Comparison of ENCODE assay signal across 10 mouse cellular contexts in genomic region chr1:36513310-36513709, GRCm38 (mm10). TPM values are rescaled to one million over a fixed set of nuclear protein-coding genes. Genes with fewer than 3 reads are reported as not detected.
DNase-seq lines count a peak whose midpoint lies in the region; ATAC-seq and TF ChIP-seq lines count a peak whose summit lies in the region.
"Had no signal": no experiment of that assay in that cellular context is flagged by ENCODE, and none has a peak within 500 bp of the region (broad histone marks: within the 10 kb centered on the region; RNA-seq: fewer than 3 reads in every experiment).

No protein-coding gene starts in this region.

- peak overlapping the region; percentile 90 for H3K9ac ChIP-seq in forebrain, embryonic 15.5 days (replicated peaks)
- H3K9ac ChIP-seq in limb, embryonic 15.5 days, result peak overlapping the region; percentile 76; the same call in 1 of the 2 replicates

- peaks cover 31% of the 10 kb centered on the region for H3K79me2 ChIP-seq in C2C12 (ENCODE audit: control insufficient read depth, insufficient read depth)

- no peak for TF ChIP-seq CTCF in C2C12 (IDR thresholded peaks at IDR 0.05; ENCODE audit: control insufficient read depth, insufficient read depth, insufficient read length)

- H3K4me3 ChIP-seq in C2C12 (ENCODE audit: insufficient read depth, poor library complexity, severe bottlenecking), result peak overlapping the region; percentile 75
- H3K4me3 ChIP-seq in forebrain, embryonic 15.5 days, result peak overlapping the region; percentile 90
- peak overlapping the region; percentile 97 for H3K4me3 ChIP-seq in limb, embryonic 15.5 days

- H3K4me1 ChIP-seq in forebrain, embryonic 15.5 days, result peaks cover 38% of the 10 kb centered on the region
- peaks cover 28% of the 10 kb centered on the region for H3K4me1 ChIP-seq in limb, embryonic 15.5 days

- H3K27me3 ChIP-seq in C2C12 (ENCODE audit: control insufficient read depth, insufficient read depth, insufficient read length), result no peaks in the 10 kb centered on the region
- no peaks in the 10 kb centered on the region for H3K27me3 ChIP-seq in forebrain, embryonic 15.5 days
- no peaks in the 10 kb centered on the region for H3K27me3 ChIP-seq in limb, embryonic 15.5 days

- no peaks in the 10 kb centered on the region for H3K9me3 ChIP-seq in forebrain, embryonic 15.5 days
- H3K9me3 ChIP-seq in limb, embryonic 15.5 days, result no peaks in the 10 kb centered on the region

- peaks cover 4% of the 10 kb centered on the region for H3K36me3 ChIP-seq in C2C12 (ENCODE audit: control insufficient read depth, insufficient read depth)
- no peaks in the 10 kb centered on the region for H3K36me3 ChIP-seq in forebrain, embryonic 15.5 days
- H3K36me3 ChIP-seq in limb, embryonic 15.5 days, result peaks cover 16% of the 10 kb centered on the region

- H3K4me2 ChIP-seq in forebrain, embryonic 15.5 days (replicated peaks), result peak overlapping the region; percentile 81
- H3K4me2 ChIP-seq in limb, embryonic 15.5 days, result peak overlapping the region; percentile 83

- peak; percentile 6 for DNase-seq in embryo, embryonic 10.5 days (ENCODE audit: low spot score)
- DNase-seq in embryo, embryonic 10 days (ENCODE audit: low spot score), result no peak
- no peak for DNase-seq in urinary bladder, postnatal 14 days (ENCODE audit: low spot score)
- DNase-seq in frontal cortex, postnatal 14 days (ENCODE audit: low spot score in 2 of 2), result no peak

- H3ac ChIP-seq in C2C12 (ENCODE audit: control insufficient read depth, insufficient read length, low read depth), result no peak overlapping the region

- peaks cover 6% of the 10 kb centered on the region for H3K79me3 ChIP-seq in C2C12 (ENCODE audit: low read depth)

- 2% methylated on average over 1 of the region's 1 CpGs for WGBS in forebrain, embryonic 15.5 days
- WGBS in limb, embryonic 15.5 days, result 6% methylated on average over 1 of the region's 1 CpGs

- no peak for ATAC-seq in forebrain, embryonic 15.5 days (replicated peaks)
- no peak for ATAC-seq in limb, embryonic 15.5 days (ENCODE audit: insufficient number of reproducible peaks, low FRiP score, low TSS enrichment, low read depth)
- ATAC-seq in frontal cortex, adult (ENCODE audit: low TSS enrichment), result no peak

- peak overlapping the region; percentile 99 for H3K27ac ChIP-seq in forebrain, embryonic 15.5 days (replicated peaks)
- H3K27ac ChIP-seq in limb, embryonic 15.5 days, result no peak overlapping the region

TF ChIP-seq in C2C12, 6 proteins besides CTCF, POLR2A, EP300 and RAD21:
- no peak for TF ChIP-seq MAX (IDR thresholded peaks at IDR 0.05)
- no peak for TF ChIP-seq FOSL1 (IDR thresholded peaks at IDR 0.05; ENCODE audit: insufficient read depth, low read length, poor library complexity, severe bottlenecking)
- no peak for TF ChIP-seq MYOG (IDR thresholded peaks at IDR 0.05; ENCODE audit: control insufficient read depth, extremely low read depth, insufficient read length)
- TF ChIP-seq CEBPB (IDR thresholded peaks at IDR 0.05; ENCODE audit: low read depth), result no peak
- TF ChIP-seq MYOD1 (IDR thresholded peaks at IDR 0.05; ENCODE audit: control insufficient read depth, insufficient read length, low read depth), result no peak
TF ChIP-seq in C2C12: peak in this region for 0.

RNA-seq across cellular contexts. Expression of gene Cnnm3, which starts 1.6 kb away (rescaled TPM):
- polyA plus RNA-seq in C2C12 (2012; fragmentation: generic; extraction: Trizol), result 6.5 TPM
- polyA plus RNA-seq in forebrain, embryonic 15.5 days (2015; fragmentation: Nextera tagmentation; extraction: Ambion mirVana), result 5.2 and 5.9 TPM in 2 replicates
- polyA plus RNA-seq in limb, embryonic 15.5 days (2015; fragmentation: Nextera tagmentation; extraction: Ambion mirVana), result 2.6 and 3.2 TPM in 2 replicates

RNA-seq across cellular contexts. Expression of gene Ankrd23, which starts 23.4 kb away (rescaled TPM):
- polyA plus RNA-seq in C2C12 (2012; fragmentation: generic; extraction: Trizol), result 1.1 TPM
- 12.0 and 14.4 TPM in 2 replicates for polyA plus RNA-seq in forebrain, embryonic 15.5 days (2015; fragmentation: Nextera tagmentation; extraction: Ambion mirVana)
- 19.5 and 20.6 TPM in 2 replicates for polyA plus RNA-seq in limb, embryonic 15.5 days (2015; fragmentation: Nextera tagmentation; extraction: Ambion mirVana)

RNA-seq across cellular contexts. Expression of gene Gm42417, which starts 25.9 kb away (rescaled TPM):
- polyA plus RNA-seq in C2C12 (2012; fragmentation: generic; extraction: Trizol), result 0.05 TPM
- 1.1 TPM in 1 of 2 replicates, not detected in the other for polyA plus RNA-seq in forebrain, embryonic 15.5 days (2015; fragmentation: Nextera tagmentation; extraction: Ambion mirVana)
- polyA plus RNA-seq in limb, embryonic 15.5 days (2015; fragmentation: Nextera tagmentation; extraction: Ambion mirVana), result 0.31 and 0.38 TPM in 2 replicates
- polyA plus RNA-seq: gonadal fat pad, adult 2 months; small intestine, adult 2 months had no signal

RNA-seq across cellular contexts. Expression of gene Ankrd39, which starts 33.9 kb away (rescaled TPM):
- polyA plus RNA-seq in C2C12 (2012; fragmentation: generic; extraction: Trizol), result 7.8 TPM
- 18.2 and 19.2 TPM in 2 replicates for polyA plus RNA-seq in forebrain, embryonic 15.5 days (2015; fragmentation: Nextera tagmentation; extraction: Ambion mirVana)
- polyA plus RNA-seq in limb, embryonic 15.5 days (2015; fragmentation: Nextera tagmentation; extraction: Ambion mirVana), result 21.7 and 24.0 TPM in 2 replicates

RNA-seq across cellular contexts. Expression of gene Cnnm4, which starts 41.9 kb away (rescaled TPM):
- 6.2 TPM for polyA plus RNA-seq in C2C12 (2012; fragmentation: generic; extraction: Trizol)
- 9.8 and 9.9 TPM in 2 replicates for polyA plus RNA-seq in forebrain, embryonic 15.5 days (2015; fragmentation: Nextera tagmentation; extraction: Ambion mirVana)
- polyA plus RNA-seq in limb, embryonic 15.5 days (2015; fragmentation: Nextera tagmentation; extraction: Ambion mirVana), result 14.9 and 15.3 TPM in 2 replicates
